Mouse (Mus musculus) lung, postnatal 0 days (tissue): ENCODE measurements around the gene 1700001C19Rik.

Experiments used
- CTCF ChIP-seq: IDR thresholded peaks from 2 replicates; pipeline ENCODE4 v1.5.1; 2016; ENCODE audit warnings: antibody characterized with exemption, mild to moderate bottlenecking
- EP300 ChIP-seq: IDR thresholded peaks from 2 replicates; pipeline ENCODE4 v1.6.1; 2016; ENCODE audit warnings: antibody characterized with exemption, mild to moderate bottlenecking, control low read depth

- TF ChIP-seq EP300 (no peak), CTCF (peak; percentile 65)
Measured at GRCm38 (mm10) chr17:47475714-47476113, 38.5 kb upstream of the 1700001C19Rik start.
